10 mouse cellular contexts compared by ENCODE assay signal in genomic region chr4:47598216-47598615, GRCm38 (mm10).
DNase-seq lines count a peak whose midpoint lies in the region; ATAC-seq lines count a peak whose summit lies in the region.
"Had no signal": no experiment of that assay in that cellular context is flagged by ENCODE, and none has a peak within 500 bp of the region (broad histone marks: within the 10 kb centered on the region; RNA-seq: fewer than 3 reads in every experiment).

No protein-coding gene starts in this region.

- no peaks in the 10 kb centered on the region for H3K9me3 ChIP-seq in hindbrain, embryonic 10.5 days
- H3K9me3 ChIP-seq in hindbrain, embryonic 16.5 days (ENCODE audit: control insufficient read depth, low read length), result no peaks in the 10 kb centered on the region
- no peaks in the 10 kb centered on the region for H3K9me3 ChIP-seq in neural tube, embryonic 11.5 days (ENCODE audit: control insufficient read depth, low read length)
- H3K9me3 ChIP-seq in neural tube, embryonic 15.5 days (replicated peaks), result no peaks in the 10 kb centered on the region
- H3K9me3 ChIP-seq: heart, embryonic 13.5 days; stomach, embryonic 15.5 days had no signal

- no peaks in the 10 kb centered on the region for H3K36me3 ChIP-seq in hindbrain, embryonic 10.5 days
- no peaks in the 10 kb centered on the region for H3K36me3 ChIP-seq in hindbrain, embryonic 16.5 days (ENCODE audit: control insufficient read depth, insufficient read depth, low read length)
- no peaks in the 10 kb centered on the region for H3K36me3 ChIP-seq in neural tube, embryonic 11.5 days (ENCODE audit: control insufficient read depth, insufficient read depth, low read length)
- no peaks in the 10 kb centered on the region for H3K36me3 ChIP-seq in neural tube, embryonic 15.5 days
- H3K36me3 ChIP-seq: heart, embryonic 13.5 days; stomach, embryonic 15.5 days had no signal

- peaks cover 3% of the 10 kb centered on the region; the same call in 1 of the 2 replicates for H3K27me3 ChIP-seq in hindbrain, embryonic 10.5 days (ENCODE audit: insufficient read depth, poor library complexity, severe bottlenecking)
- H3K27me3 ChIP-seq in hindbrain, embryonic 16.5 days (replicated peaks; ENCODE audit: control insufficient read depth, insufficient read depth, low read length), result no peaks in the 10 kb centered on the region
- no peaks in the 10 kb centered on the region for H3K27me3 ChIP-seq in neural tube, embryonic 11.5 days (ENCODE audit: control insufficient read depth, insufficient read depth, low read length)
- H3K27me3 ChIP-seq in neural tube, embryonic 15.5 days (replicated peaks), result no peaks in the 10 kb centered on the region
- H3K27me3 ChIP-seq: stomach, embryonic 15.5 days had no signal

- no peak overlapping the region for H3K27ac ChIP-seq in hindbrain, embryonic 10.5 days
- no peak overlapping the region for H3K27ac ChIP-seq in hindbrain, embryonic 16.5 days (ENCODE audit: low read depth, low read length)
- no peak overlapping the region for H3K27ac ChIP-seq in neural tube, embryonic 11.5 days (ENCODE audit: low read depth, low read length)
- no peak overlapping the region for H3K27ac ChIP-seq in neural tube, embryonic 15.5 days (replicated peaks)
- H3K27ac ChIP-seq: heart, embryonic 13.5 days; stomach, embryonic 15.5 days had no signal

- no peak overlapping the region for H3K4me3 ChIP-seq in hindbrain, embryonic 10.5 days
- H3K4me3 ChIP-seq in hindbrain, embryonic 16.5 days (ENCODE audit: low read length), result no peak overlapping the region
- no peak overlapping the region for H3K4me3 ChIP-seq in neural tube, embryonic 11.5 days (ENCODE audit: low read depth, low read length)
- no peak overlapping the region for H3K4me3 ChIP-seq in neural tube, embryonic 15.5 days (replicated peaks)
- H3K4me3 ChIP-seq: heart, embryonic 13.5 days; stomach, embryonic 15.5 days had no signal

- no peak overlapping the region for H3K4me2 ChIP-seq in hindbrain, embryonic 16.5 days (ENCODE audit: low read length)
- no peak overlapping the region for H3K4me2 ChIP-seq in neural tube, embryonic 11.5 days (ENCODE audit: low read depth)
- no peak overlapping the region for H3K4me2 ChIP-seq in neural tube, embryonic 15.5 days
- H3K4me2 ChIP-seq: heart, embryonic 13.5 days; stomach, embryonic 15.5 days had no signal

- 56% methylated on average over 2 of the region's 2 CpGs for WGBS in hindbrain, embryonic 10.5 days
- 57% methylated on average over 2 of the region's 2 CpGs for WGBS in hindbrain, embryonic 16.5 days
- 50% methylated on average over 2 of the region's 2 CpGs for WGBS in neural tube, embryonic 11.5 days
- WGBS in neural tube, embryonic 15.5 days, result 51% methylated on average over 2 of the region's 2 CpGs

- DNase-seq in hindbrain, embryonic 10.5 days (ENCODE audit: low spot score), result peak; percentile 13
- peak; percentile 34 for DNase-seq in neural tube, embryonic 11.5 days (ENCODE audit: low spot score)
- DNase-seq in brain, adult 2 months (ENCODE audit: low read depth, low spot score), result peak; percentile 59
- peak; percentile 47 for DNase-seq in retina, embryonic 14.5 days (ENCODE audit: low spot score)
- no peak for DNase-seq in spleen, postnatal 4 days (ENCODE audit: low spot score in 2 of 2)
- no peak for DNase-seq in kidney, adult 11 months

- H3K9ac ChIP-seq in hindbrain, embryonic 16.5 days (ENCODE audit: low read depth, low read length), result no peak overlapping the region
- no peak overlapping the region for H3K9ac ChIP-seq in neural tube, embryonic 11.5 days (ENCODE audit: low read length)
- H3K9ac ChIP-seq in neural tube, embryonic 15.5 days (replicated peaks), result no peak overlapping the region
- H3K9ac ChIP-seq: heart, embryonic 13.5 days; stomach, embryonic 15.5 days had no signal

- H3K4me1 ChIP-seq in hindbrain, embryonic 10.5 days (replicated peaks), result peaks cover 12% of the 10 kb centered on the region; the same call in 1 of the 2 replicates
- no peaks in the 10 kb centered on the region for H3K4me1 ChIP-seq in hindbrain, embryonic 16.5 days (ENCODE audit: control insufficient read depth, insufficient read depth, low read depth, low read length)
- no peaks in the 10 kb centered on the region for H3K4me1 ChIP-seq in neural tube, embryonic 11.5 days (ENCODE audit: control insufficient read depth, insufficient read depth, low read length)
- H3K4me1 ChIP-seq in neural tube, embryonic 15.5 days, result no peaks in the 10 kb centered on the region
- H3K4me1 ChIP-seq: stomach, embryonic 15.5 days had no signal

- no peak for ATAC-seq in hindbrain, embryonic 16.5 days
- no peak for ATAC-seq in neural tube, embryonic 11.5 days (ENCODE audit: insufficient read depth, low FRiP score, low TSS enrichment)
- ATAC-seq in neural tube, embryonic 15.5 days (ENCODE audit: low FRiP score), result no peak

Comparison
In these comparisons a context has a peak if more than half of its experiments do, and no peak if none do; other contexts are left out.
1. DNase-seq: peak in hindbrain, embryonic 10.5 days (single experiment), neural tube, embryonic 11.5 days (single experiment), brain, adult 2 months (single experiment) and retina, embryonic 14.5 days (single experiment); none in spleen, postnatal 4 days (0 of 2) and kidney, adult 11 months (single experiment).